Mouse (Mus musculus): ENCODE measurements at regions not wholly inside any gene's neighbourhood (a gene's known extent, or its start where the extent isn't known, plus 50 kb on each side); places are given as distances from the start of the nearest gene placed in this dataset.

GRCm38 (mm10) chr15:61440284-61440683 is 517.5 kb upstream of the A1bg start:
- Histone ChIP-seq H3K27me3 (no peaks in the 10 kb centered on the region), H3K27ac (no peak overlapping the region), H3K4me2 (no peak overlapping the region), H3K36me3 (no peaks in the 10 kb centered on the region), H3K4me3 (replicated peaks) (no peak overlapping the region), H3K9me3 (no peaks in the 10 kb centered on the region), H3K9ac (replicated peaks) (no peak overlapping the region), H3K4me1 (replicated peaks) (no peaks in the 10 kb centered on the region)
- WGBS = 88% methylated on average over 2 of the region's 2 CpGs
- ATAC-seq (ENCODE audit: insufficient number of reproducible peaks, insufficient read depth, low FRiP score, low TSS enrichment, low read depth) = no peak

- no peak for ATAC-seq (ENCODE audit: insufficient number of reproducible peaks, insufficient read depth, low FRiP score, low TSS enrichment, low read depth)
- no peaks in the 10 kb centered on the region for H3K27me3 ChIP-seq
- no peaks in the 10 kb centered on the region for H3K4me1 ChIP-seq (replicated peaks)
- no peaks in the 10 kb centered on the region for H3K9me3 ChIP-seq
- H3K4me3 ChIP-seq (replicated peaks) = no peak overlapping the region
- no peaks in the 10 kb centered on the region for H3K36me3 ChIP-seq
- H3K4me2 ChIP-seq = no peak overlapping the region
- 94% methylated on average over 2 of the region's 2 CpGs for WGBS
- H3K27ac ChIP-seq = no peak overlapping the region
- H3K9ac ChIP-seq (replicated peaks) = no peak overlapping the region
These were observed 516.9 kb upstream of the A1bg start for GRCm38 (mm10) chr15:61439623-61440170.

- Histone ChIP-seq H3K4me2 (no peak overlapping the region), H3K27me3 (no peaks in the 10 kb centered on the region), H3K4me1 (replicated peaks) (no peaks in the 10 kb centered on the region), H3K36me3 (no peaks in the 10 kb centered on the region), H3K27ac (no peak overlapping the region), H3K9ac (replicated peaks) (no peak overlapping the region), H3K9me3 (no peaks in the 10 kb centered on the region), H3K4me3 (replicated peaks) (no peak overlapping the region)
- ATAC-seq (ENCODE audit: insufficient number of reproducible peaks, insufficient read depth, low FRiP score, low TSS enrichment, low read depth) = no peak
- 77% methylated on average over 2 of the region's 2 CpGs for WGBS
These were observed 506.1 kb upstream of the A1bg start for GRCm38 (mm10) chr15:61428818-61429415.

- Histone ChIP-seq H3K4me1 (replicated peaks) (no peaks in the 10 kb centered on the region), H3K27me3 (no peaks in the 10 kb centered on the region), H3K36me3 (no peaks in the 10 kb centered on the region), H3K4me3 (replicated peaks) (no peak overlapping the region), H3K9ac (replicated peaks) (no peak overlapping the region), H3K27ac (no peak overlapping the region), H3K9me3 (no peaks in the 10 kb centered on the region), H3K4me2 (no peak overlapping the region)
- 52% methylated on average over 5 of the region's 5 CpGs for WGBS
- no peak for ATAC-seq (ENCODE audit: insufficient number of reproducible peaks, insufficient read depth, low FRiP score, low TSS enrichment, low read depth)
These were observed 500.2 kb upstream of the A1bg start for GRCm38 (mm10) chr15:61422989-61423388.

- no peaks in the 10 kb centered on the region for H3K9me3 ChIP-seq
- H3K27ac ChIP-seq = no peak overlapping the region
- H3K9ac ChIP-seq (replicated peaks) = no peak overlapping the region
- no peak overlapping the region for H3K4me2 ChIP-seq
- 95% methylated on average over 2 of the region's 2 CpGs for WGBS
- H3K4me3 ChIP-seq (replicated peaks) = no peak overlapping the region
- H3K4me1 ChIP-seq (replicated peaks) = no peaks in the 10 kb centered on the region
- H3K27me3 ChIP-seq = no peaks in the 10 kb centered on the region
- no peaks in the 10 kb centered on the region for H3K36me3 ChIP-seq
- no peak for ATAC-seq (ENCODE audit: insufficient number of reproducible peaks, insufficient read depth, low FRiP score, low TSS enrichment, low read depth)
These were observed 494.7 kb upstream of the A1bg start for GRCm38 (mm10) chr15:61417506-61417905.

GRCm38 (mm10) chr15:61416841-61417240 is 494.0 kb upstream of the A1bg start:
- Histone ChIP-seq H3K4me1 (replicated peaks) (no peaks in the 10 kb centered on the region), H3K36me3 (no peaks in the 10 kb centered on the region)
- WGBS = 73% methylated on average over 3 of the region's 3 CpGs

GRCm38 (mm10) chr15:61415626-61416025 is 492.8 kb upstream of the A1bg start:
- 62% methylated on average over 1 of the region's 1 CpGs for WGBS
- Histone ChIP-seq H3K4me1 (replicated peaks) (no peaks in the 10 kb centered on the region), H3K9ac (replicated peaks) (no peak overlapping the region), H3K27ac (no peak overlapping the region), H3K4me2 (no peak overlapping the region), H3K4me3 (replicated peaks) (no peak overlapping the region), H3K36me3 (no peaks in the 10 kb centered on the region), H3K27me3 (no peaks in the 10 kb centered on the region), H3K9me3 (no peaks in the 10 kb centered on the region)
- no peak for ATAC-seq (ENCODE audit: insufficient number of reproducible peaks, insufficient read depth, low FRiP score, low TSS enrichment, low read depth)

More at GRCm38 (mm10) chr15:61416841-61417240, 494.0 kb upstream of the A1bg start:
- no peaks in the 10 kb centered on the region for H3K9me3 ChIP-seq
- H3K27me3 ChIP-seq = no peaks in the 10 kb centered on the region
- ATAC-seq (ENCODE audit: insufficient number of reproducible peaks, insufficient read depth, low FRiP score, low TSS enrichment, low read depth) = no peak
- no peak overlapping the region for H3K9ac ChIP-seq (replicated peaks)
- H3K4me3 ChIP-seq (replicated peaks) = no peak overlapping the region
- H3K4me2 ChIP-seq = no peak overlapping the region
- no peak overlapping the region for H3K27ac ChIP-seq

- H3K9ac ChIP-seq (replicated peaks) = no peak overlapping the region
- H3K36me3 ChIP-seq = no peaks in the 10 kb centered on the region
- ATAC-seq (ENCODE audit: insufficient number of reproducible peaks, insufficient read depth, low FRiP score, low TSS enrichment, low read depth) = no peak
- no peaks in the 10 kb centered on the region for H3K27me3 ChIP-seq
- no peak overlapping the region for H3K4me3 ChIP-seq (replicated peaks)
- H3K9me3 ChIP-seq = no peaks in the 10 kb centered on the region
- 88% methylated on average over 2 of the region's 2 CpGs for WGBS
- H3K27ac ChIP-seq = no peak overlapping the region
- H3K4me1 ChIP-seq (replicated peaks) = no peaks in the 10 kb centered on the region
- H3K4me2 ChIP-seq = no peak overlapping the region
These were observed 489.0 kb upstream of the A1bg start for GRCm38 (mm10) chr15:61411821-61412220.

- Histone ChIP-seq H3K9ac (replicated peaks) (no peak overlapping the region), H3K36me3 (no peaks in the 10 kb centered on the region), H3K27me3 (no peaks in the 10 kb centered on the region), H3K9me3 (no peaks in the 10 kb centered on the region), H3K27ac (no peak overlapping the region), H3K4me1 (replicated peaks) (no peaks in the 10 kb centered on the region), H3K4me3 (replicated peaks) (no peak overlapping the region), H3K4me2 (no peak overlapping the region)
- 86% methylated on average over 2 of the region's 2 CpGs for WGBS
- ATAC-seq (ENCODE audit: insufficient number of reproducible peaks, insufficient read depth, low FRiP score, low TSS enrichment, low read depth) = no peak
These were observed 488.0 kb upstream of the A1bg start for GRCm38 (mm10) chr15:61410789-61411188.

GRCm38 (mm10) chr15:61408621-61409020 is 485.8 kb upstream of the A1bg start:
- Histone ChIP-seq H3K4me1 (replicated peaks) (no peaks in the 10 kb centered on the region), H3K9ac (replicated peaks) (no peak overlapping the region), H3K4me2 (no peak overlapping the region), H3K4me3 (replicated peaks) (no peak overlapping the region), H3K27me3 (no peaks in the 10 kb centered on the region), H3K9me3 (no peaks in the 10 kb centered on the region), H3K36me3 (no peaks in the 10 kb centered on the region), H3K27ac (no peak overlapping the region)
- 93% methylated on average over 1 of the region's 1 CpGs for WGBS
- no peak for ATAC-seq (ENCODE audit: insufficient number of reproducible peaks, insufficient read depth, low FRiP score, low TSS enrichment, low read depth)

- H3K27me3 ChIP-seq = no peaks in the 10 kb centered on the region
- no peaks in the 10 kb centered on the region for H3K4me1 ChIP-seq (replicated peaks)
- no peak overlapping the region for H3K4me3 ChIP-seq (replicated peaks)
- no peak overlapping the region for H3K27ac ChIP-seq
- no peak overlapping the region for H3K9ac ChIP-seq (replicated peaks)
- H3K9me3 ChIP-seq = no peaks in the 10 kb centered on the region
- H3K36me3 ChIP-seq = no peaks in the 10 kb centered on the region
- no peak overlapping the region for H3K4me2 ChIP-seq
- no peak for ATAC-seq (ENCODE audit: insufficient number of reproducible peaks, insufficient read depth, low FRiP score, low TSS enrichment, low read depth)
These were observed 477.9 kb upstream of the A1bg start for GRCm38 (mm10) chr15:61400720-61401119.

- WGBS = 82% methylated on average over 2 of the region's 2 CpGs
- Histone ChIP-seq H3K4me2 (no peak overlapping the region), H3K9me3 (no peaks in the 10 kb centered on the region), H3K27ac (no peak overlapping the region), H3K4me1 (replicated peaks) (peaks cover 3% of the 10 kb centered on the region; the same call in 1 of the 2 replicates), H3K27me3 (no peaks in the 10 kb centered on the region), H3K9ac (replicated peaks) (no peak overlapping the region), H3K4me3 (replicated peaks) (no peak overlapping the region), H3K36me3 (no peaks in the 10 kb centered on the region)
- no peak for ATAC-seq (ENCODE audit: insufficient number of reproducible peaks, insufficient read depth, low FRiP score, low TSS enrichment, low read depth)
These were observed 477.2 kb upstream of the A1bg start for GRCm38 (mm10) chr15:61399971-61400370.

All from limb, embryonic 12.5 days (tissue).